Mouse (Mus musculus) midbrain, embryonic 14.5 days (tissue): Measurements from ENCODE around the gene Ripor1. TPM values are rescaled to one million over a fixed set of nuclear protein-coding genes. Genes with fewer than 3 reads are reported as not detected.
"Not testable (repeated sequence)": the region's sequence is repeated elsewhere in the genome, so short reads cannot be mapped to it uniquely, and the experiment has no call there.

Source experiments
- ATAC-seq: fragments of 200-750 bp; cut with Nextera tagmentation; 2 replicates; pipeline ENCODE4 v1.8.0; 2017; ENCODE audit warnings: moderate number of reproducible peaks, moderate library complexity; ENCODE audit not compliant: low FRiP score, low TSS enrichment
- DNase-seq: peaks from one replicate; pipeline ENCODE4 v3.0.0-alpha.2; 2015
- H3K27ac ChIP-seq: fragments of 300-500 bp; sonication (generic); replicated peaks from 2 replicates; pipeline ENCODE4 v1.5.1; 2014; ENCODE audit warnings: mild to moderate bottlenecking, low read depth, low read length, moderate library complexity
- H3K27me3 ChIP-seq: fragments of 300-500 bp; sonication (generic); 2 replicates; pipeline ENCODE4 v1.6.1; 2014; ENCODE audit warnings: low read length, control low read depth, mixed read lengths; ENCODE audit not compliant: control insufficient read depth, insufficient read depth
- H3K36me3 ChIP-seq: fragments of 300-500 bp; sonication (generic); 2 replicates; pipeline ENCODE4 v1.6.1; 2014; ENCODE audit warnings: low read length, control low read depth; ENCODE audit not compliant: control insufficient read depth, insufficient read depth
- H3K4me1 ChIP-seq: fragments of 300-500 bp; sonication (generic); 2 replicates; pipeline ENCODE4 v1.6.1; 2014; ENCODE audit warnings: mild to moderate bottlenecking, antibody characterized with exemption, low read length, control low read depth; ENCODE audit not compliant: control insufficient read depth, insufficient read depth
- H3K4me2 ChIP-seq: fragments of 300-500 bp; sonication (generic); 2 replicates; pipeline ENCODE4 v1.6.1; 2014; ENCODE audit warnings: mild to moderate bottlenecking, low read length, moderate library complexity
- H3K4me3 ChIP-seq: fragments of 300-500 bp; sonication (generic); replicated peaks from 2 replicates; pipeline ENCODE4 v1.5.1; 2014; ENCODE audit warnings: low read depth, low read length
- H3K9ac ChIP-seq: fragments of 300-500 bp; sonication (generic); replicated peaks from 2 replicates; pipeline ENCODE4 v1.6.1; 2014; ENCODE audit warnings: mild to moderate bottlenecking, low read length, moderate library complexity
- H3K9me3 ChIP-seq: fragments of 300-500 bp; sonication (generic); 2 replicates; pipeline ENCODE4 v1.6.1; 2016; ENCODE audit warnings: low read length, control low read depth, mixed read lengths; ENCODE audit not compliant: control insufficient read depth
- WGBS: fragments of 180-500 bp; shearing (Covaris S2); extraction: QIAGEN DNeasy Blood & Tissue Kit; methylation state at CpG from one replicate; pipeline ENCODE4 v1.1.7; 2014; 5-methylcytosine and 5-hydroxymethylcytosine counted together
- polyA plus RNA-seq: library from polyadenylated mRNA; unstranded; fragments of >200 nt; fragmentation: Nextera tagmentation; extraction: Ambion mirVana; gene quantifications from 2 replicates; pipeline ENCODE4 v1.2.1, GENCODE M21; 2014

Ripor1 gene
- polyA plus RNA-seq: 23.8 and 26.2 TPM in 2 replicates

DNA sequence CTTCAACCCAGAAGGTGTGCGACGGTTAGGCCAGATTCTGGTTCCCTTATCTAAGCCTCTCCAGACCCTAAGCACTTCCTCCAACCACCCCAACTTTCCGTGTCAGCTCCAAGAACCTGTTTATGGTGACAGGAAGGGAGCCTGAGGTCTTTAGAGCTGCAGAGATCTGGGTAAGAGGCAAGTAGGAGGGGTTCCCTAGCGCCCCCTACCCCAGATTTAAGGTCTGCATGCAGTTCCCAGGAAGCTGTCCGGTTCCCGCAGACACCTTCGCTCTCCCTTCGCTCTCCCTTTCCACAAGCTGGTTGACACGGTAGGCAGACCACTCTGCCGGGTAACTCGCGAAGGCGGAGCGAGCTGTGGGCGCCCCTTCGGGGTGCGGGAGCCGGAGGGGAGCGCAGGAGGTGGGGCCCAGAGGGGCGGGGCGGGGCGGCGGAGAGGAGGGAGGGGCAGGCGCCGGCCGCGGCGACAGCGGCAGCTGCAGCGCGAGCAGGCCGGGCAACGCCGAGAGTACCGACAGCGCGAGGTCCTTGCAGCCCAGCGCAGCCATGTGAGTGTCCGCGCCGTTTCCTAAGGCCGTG lies at the start of gene Ripor1:
Ripor1 (plus strand) TSS at position 452 of the 578 bp plus-strand sequence.
- DNase-seq (peak; percentile 86), ATAC-seq (peak; percentile 82)
- H3K4me1 ChIP-seq: peaks cover 13% of the 10 kb centered on the region
- H3K27me3 ChIP-seq: no peaks in the 10 kb centered on the region
- no peaks in the 10 kb centered on the region for H3K9me3 ChIP-seq
- peak within 1 kb of the TSS; percentile 97 for H3K4me2 ChIP-seq
- peak within 1 kb of the TSS; percentile 92 for H3K9ac ChIP-seq
- H3K36me3 ChIP-seq: no peaks in the 10 kb centered on the region
- H3K4me3 ChIP-seq: peak within 1 kb of the TSS; percentile 80
- WGBS: 1% methylated on average over 42 of the region's 42 CpGs
- peak within 1 kb of the TSS; percentile 93 for H3K27ac ChIP-seq

DNA sequence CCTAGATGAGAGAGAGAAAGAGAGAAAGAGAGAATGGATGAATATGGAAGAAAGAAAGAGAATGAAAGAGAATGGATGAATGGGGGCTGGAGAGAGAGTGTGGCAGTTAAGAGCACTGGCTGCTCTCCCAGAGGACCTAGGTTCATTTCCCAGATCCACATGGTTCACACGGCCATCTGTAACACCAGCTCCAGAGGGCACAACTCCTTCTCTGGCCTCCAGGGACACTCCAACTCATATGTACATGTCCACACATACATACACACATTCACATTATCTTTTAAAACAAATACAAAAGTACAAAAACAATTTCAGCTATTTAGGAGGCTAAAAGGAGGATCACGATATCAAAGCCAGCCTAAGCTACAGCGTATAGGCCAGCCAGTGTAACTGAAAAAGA lies 42.2 kb upstream of the Ripor1 start:
- H3K4me3 ChIP-seq: no peak overlapping the region
- H3K27me3 ChIP-seq: no peaks in the 10 kb centered on the region
- ATAC-seq: no peak
- H3K9ac ChIP-seq: no peak overlapping the region
- 83% methylated on average over 3 of the region's 3 CpGs for WGBS
- peaks cover 24% of the 10 kb centered on the region for H3K4me1 ChIP-seq
- H3K36me3 ChIP-seq: peaks cover 13% of the 10 kb centered on the region
- no peak overlapping the region for H3K27ac ChIP-seq
- no peak for DNase-seq
- no peak overlapping the region for H3K4me2 ChIP-seq
- no peaks in the 10 kb centered on the region for H3K9me3 ChIP-seq

DNA sequence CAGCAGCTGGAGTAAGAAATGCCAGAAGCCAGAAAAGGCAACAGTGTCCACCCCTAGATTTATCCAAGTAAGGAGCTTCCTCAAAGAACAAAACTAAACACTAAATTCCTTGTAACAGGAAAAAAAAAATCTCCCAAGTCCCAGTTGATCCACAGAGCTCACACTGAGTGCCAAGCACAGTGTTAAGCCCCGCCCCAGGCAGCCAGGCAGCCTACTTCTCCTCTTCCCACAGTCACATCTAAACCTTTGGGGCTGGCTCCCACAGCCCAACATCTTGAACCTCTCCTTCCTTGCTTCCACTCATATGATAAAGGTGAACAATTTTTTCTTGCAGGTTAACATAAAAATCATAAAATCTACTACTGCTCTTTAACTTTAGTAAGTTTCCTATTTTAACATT lies 41.2 kb upstream of the Ripor1 start:
- H3K4me1 ChIP-seq: peaks cover 24% of the 10 kb centered on the region
- H3K27ac ChIP-seq: no peak overlapping the region
- peaks cover 13% of the 10 kb centered on the region for H3K36me3 ChIP-seq
- no peak overlapping the region for H3K4me3 ChIP-seq
- no peaks in the 10 kb centered on the region for H3K9me3 ChIP-seq
- 90% methylated on average over 1 of the region's 1 CpGs for whole genome bisulfite sequencing
- DNase-seq: no peak
- no peak overlapping the region for H3K9ac ChIP-seq
- ATAC-seq: no peak
- no peak overlapping the region for H3K4me2 ChIP-seq
- no peaks in the 10 kb centered on the region for H3K27me3 ChIP-seq

DNA sequence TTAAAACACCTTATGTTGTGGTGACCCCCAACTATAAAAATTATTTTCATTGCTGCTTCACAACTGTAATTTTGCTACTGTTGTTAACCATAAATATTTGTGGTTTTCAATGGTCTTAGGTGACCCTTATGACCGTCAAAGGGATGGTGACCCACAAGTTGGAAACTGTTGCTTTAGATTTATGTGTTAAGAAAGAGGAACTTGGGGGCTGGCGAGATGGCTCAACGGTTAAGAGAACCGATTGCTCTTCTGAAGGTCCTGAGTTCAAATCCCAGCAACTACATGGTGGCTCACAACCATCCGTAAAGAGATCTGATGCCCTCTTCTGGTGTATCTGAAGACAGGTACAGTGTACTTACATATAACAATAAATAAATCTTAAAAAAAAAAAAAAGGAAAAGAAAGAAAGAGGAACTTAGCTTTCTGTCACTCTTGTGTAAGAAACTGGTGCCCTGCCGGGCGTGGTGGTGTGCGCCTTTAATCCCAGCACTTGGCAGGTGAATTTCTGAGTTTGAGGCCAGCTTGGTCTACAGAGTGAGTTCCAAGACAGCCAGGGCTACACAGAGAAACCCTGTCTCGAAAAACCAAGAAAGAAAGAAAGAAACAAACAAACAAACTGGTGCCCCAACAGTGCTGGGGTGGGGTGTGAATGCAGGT lies 40.4 kb upstream of the Ripor1 start:
- Histone ChIP-seq H3K4me1 (peaks cover 24% of the 10 kb centered on the region), H3K27ac (peak overlapping the region; percentile 87), H3K9ac (peak overlapping the region; percentile 91), H3K4me2 (peak overlapping the region; percentile 88), H3K4me3 (peak overlapping the region; percentile 94)
- not testable (repeated sequence) for H3K9me3 ChIP-seq, H3K27me3 ChIP-seq, ATAC-seq, H3K36me3 ChIP-seq, DNase-seq
- WGBS: 86% methylated on average over 9 of the region's 9 CpGs

DNA sequence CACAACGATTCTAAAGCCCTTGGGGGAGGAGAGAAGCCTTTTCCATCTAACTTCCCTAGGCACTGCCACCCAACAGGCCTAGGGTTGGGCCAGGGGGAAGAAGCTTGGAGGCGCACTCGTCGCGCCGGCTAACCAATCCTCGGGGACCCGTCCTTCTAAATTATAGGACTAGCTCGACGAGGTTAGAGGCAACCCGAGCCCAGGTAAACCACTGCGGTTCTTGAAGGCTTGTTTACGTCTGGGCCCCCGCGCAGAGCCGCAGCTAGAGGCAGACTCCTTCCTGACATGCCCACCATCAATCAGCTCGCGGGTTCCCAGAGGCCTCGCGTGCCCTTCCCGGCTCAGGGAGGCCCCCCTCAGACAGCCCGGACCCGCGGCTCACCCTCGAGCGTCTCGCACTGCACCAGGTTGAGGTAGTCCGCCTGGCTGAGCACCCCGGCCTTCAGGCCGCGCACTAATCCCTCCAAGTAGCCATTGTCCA lies 39.6 kb upstream of the Ripor1 start:
- no peaks in the 10 kb centered on the region for H3K9me3 ChIP-seq
- peaks cover 24% of the 10 kb centered on the region for H3K4me1 ChIP-seq
- H3K36me3 ChIP-seq: peaks cover under 1% of the 10 kb centered on the region; the same call in 1 of the 2 replicates
- H3K4me3 ChIP-seq: peak overlapping the region; percentile 94
- DNase-seq: no peak
- under 1% methylated on average over 31 of the region's 31 CpGs for WGBS
- peak overlapping the region; percentile 87 for H3K27ac ChIP-seq
- peak overlapping the region; percentile 91 for H3K9ac ChIP-seq
- peak overlapping the region; percentile 88 for H3K4me2 ChIP-seq
- no peaks in the 10 kb centered on the region for H3K27me3 ChIP-seq
- peak; percentile 80 for ATAC-seq

DNA sequence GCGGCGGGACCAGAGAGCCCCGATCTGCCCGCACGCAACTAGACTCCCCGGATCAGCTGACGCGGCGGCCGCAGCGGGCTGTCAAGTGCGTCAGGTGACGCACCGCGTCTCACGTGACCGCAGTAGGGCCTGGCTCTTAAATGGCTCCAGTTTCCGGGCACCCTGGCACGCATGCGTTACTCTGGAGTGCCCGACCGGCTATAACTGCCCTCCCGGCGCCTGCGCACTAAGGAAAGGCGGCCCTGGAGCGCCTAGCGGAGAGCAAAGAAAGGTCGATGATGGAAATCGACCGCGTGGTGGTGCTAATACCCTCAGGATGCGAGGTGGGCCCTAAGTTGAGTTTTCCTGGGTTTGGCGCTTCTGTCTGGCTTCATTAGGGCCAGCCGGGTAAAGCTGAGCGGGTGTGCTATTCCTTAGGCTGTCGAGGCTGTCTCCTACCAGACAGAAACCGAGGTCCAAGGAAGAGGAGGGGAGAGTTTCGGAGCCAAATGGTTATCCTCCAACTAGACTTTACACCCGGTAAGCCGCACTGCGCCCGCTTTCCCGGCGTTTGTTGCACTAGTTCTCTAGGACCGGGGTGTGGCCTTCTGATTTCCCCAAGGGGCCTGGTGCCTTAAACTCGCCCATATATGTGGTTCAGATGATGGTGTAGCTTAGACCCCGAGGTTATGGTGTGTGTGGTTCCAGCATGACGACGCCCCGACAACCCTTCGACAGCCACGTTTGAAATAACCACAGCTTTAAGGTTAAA lies 38.9 kb upstream of the Ripor1 start, which contains the start of gene Atp6v0d1:
Atp6v0d1 (minus strand) TSS at position 96 of the 751 bp plus-strand sequence.
- H3K27ac ChIP-seq: peak within 1 kb of the TSS; percentile 87
- peak; percentile 100 for DNase-seq
- WGBS: 2% methylated on average over 52 of the region's 53 CpGs
- ATAC-seq: peak; percentile 98
- H3K4me1 ChIP-seq: peaks cover 24% of the 10 kb centered on the region
- peak within 1 kb of the TSS; percentile 88 for H3K4me2 ChIP-seq
- no peaks in the 10 kb centered on the region for H3K27me3 ChIP-seq
- peak within 1 kb of the TSS; percentile 91 for H3K9ac ChIP-seq
- peak within 1 kb of the TSS; percentile 94 for H3K4me3 ChIP-seq
- no peaks in the 10 kb centered on the region; the same call in 1 of the 2 replicates for H3K36me3 ChIP-seq
- no peaks in the 10 kb centered on the region for H3K9me3 ChIP-seq

DNA sequence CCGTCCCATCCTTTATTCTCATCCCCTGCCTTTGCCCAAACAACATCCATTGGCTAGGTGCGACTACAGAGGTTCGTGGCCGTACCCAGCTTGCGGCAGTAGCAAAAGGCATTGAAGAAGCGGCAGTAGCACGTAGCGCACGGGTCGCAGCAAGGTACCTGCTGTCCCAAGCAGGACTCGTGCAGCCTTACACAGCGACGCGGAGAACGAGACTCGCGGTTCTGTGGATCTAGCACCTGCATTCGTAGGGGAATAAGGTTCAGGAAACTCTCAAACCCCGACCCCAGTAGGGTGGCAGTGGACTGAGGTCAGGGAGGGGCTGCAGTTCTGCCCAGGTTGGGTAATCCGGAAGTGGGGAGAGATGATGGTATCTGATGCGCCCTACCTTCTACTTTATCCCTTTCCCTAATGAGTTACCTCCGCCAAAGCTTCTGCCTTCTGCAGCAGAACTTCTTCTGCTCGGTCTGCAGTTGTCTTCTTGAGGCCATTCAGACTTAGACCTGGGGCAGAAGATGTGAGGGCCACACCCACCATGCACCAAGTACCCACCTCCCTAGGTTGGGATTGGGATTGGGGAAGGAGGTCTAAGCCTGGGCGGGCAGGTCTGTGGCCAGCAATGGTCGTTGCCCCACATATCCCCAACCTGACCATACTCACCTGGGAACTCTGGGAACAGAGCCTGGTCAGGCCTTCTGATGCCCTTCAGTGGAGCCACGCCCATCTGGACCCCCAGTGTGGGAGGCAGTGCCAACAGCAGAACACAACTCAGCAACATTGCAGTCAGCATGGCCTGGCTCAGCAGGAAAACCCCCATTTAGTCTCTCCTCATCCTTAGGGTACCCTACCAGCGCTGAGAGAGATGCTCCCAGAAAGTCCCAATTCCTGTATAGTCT lies 38.1 kb upstream of the Ripor1 start:
- no peak overlapping the region for H3K27ac ChIP-seq
- DNase-seq: peak; percentile 54
- H3K9me3 ChIP-seq: no peaks in the 10 kb centered on the region
- H3K4me1 ChIP-seq: peaks cover 24% of the 10 kb centered on the region
- peak overlapping the region; percentile 41 for H3K9ac ChIP-seq
- H3K27me3 ChIP-seq: no peaks in the 10 kb centered on the region
- ATAC-seq: peak; percentile 9; the same call in 1 of the 2 replicates
- H3K36me3 ChIP-seq: no peaks in the 10 kb centered on the region; the same call in 1 of the 2 replicates
- H3K4me2 ChIP-seq: peak overlapping the region; percentile 88
- WGBS: 27% methylated on average over 27 of the region's 27 CpGs
- H3K4me3 ChIP-seq: peak overlapping the region; percentile 94

DNA sequence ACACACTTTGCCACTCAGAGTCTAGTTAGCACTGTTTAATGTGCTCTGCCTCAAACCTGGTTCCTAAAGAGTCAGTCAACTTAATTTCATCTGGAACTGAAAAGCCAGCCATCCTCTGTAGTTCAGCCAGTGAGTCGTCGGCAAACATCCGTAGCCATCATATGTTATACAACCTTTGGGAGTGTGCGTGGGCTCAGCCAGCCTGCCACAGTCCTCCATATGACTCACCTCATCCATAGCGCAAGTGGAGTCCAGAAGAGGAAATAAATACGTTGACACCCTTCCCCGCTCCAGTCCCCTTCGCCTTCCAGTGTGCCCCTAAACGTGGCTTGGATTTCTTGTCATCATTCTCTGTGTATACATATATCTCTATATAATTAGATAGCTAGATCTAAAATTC lies 33.2 kb upstream of the Ripor1 start:
- Histone ChIP-seq H3K9ac (no peak overlapping the region), H3K4me2 (no peak overlapping the region), H3K27ac (no peak overlapping the region), H3K9me3 (no peaks in the 10 kb centered on the region), H3K4me1 (peaks cover 5% of the 10 kb centered on the region; the same call in 1 of the 2 replicates), H3K36me3 (no peaks in the 10 kb centered on the region), H3K4me3 (no peak overlapping the region), H3K27me3 (no peaks in the 10 kb centered on the region)
- ATAC-seq (no peak), DNase-seq (no peak)
- WGBS: 95% methylated on average over 9 of the region's 9 CpGs
